Mouse (Mus musculus) heart, postnatal 0 days (tissue): ENCODE data around the gene Cux1.
A peak's percentile ranks its signal among the peaks of the same experiment; 100 is the strongest.

ENCODE experiments used
- CTCF ChIP-seq: IDR thresholded peaks from 2 replicates; pipeline ENCODE4 v1.5.1; 2016; ENCODE audit warnings: antibody characterized with exemption, control low read depth, low read depth
- EP300 ChIP-seq: IDR thresholded peaks from 2 replicates; pipeline ENCODE4 v1.6.1; 2016; ENCODE audit warnings: antibody characterized with exemption, low read depth

DNA sequence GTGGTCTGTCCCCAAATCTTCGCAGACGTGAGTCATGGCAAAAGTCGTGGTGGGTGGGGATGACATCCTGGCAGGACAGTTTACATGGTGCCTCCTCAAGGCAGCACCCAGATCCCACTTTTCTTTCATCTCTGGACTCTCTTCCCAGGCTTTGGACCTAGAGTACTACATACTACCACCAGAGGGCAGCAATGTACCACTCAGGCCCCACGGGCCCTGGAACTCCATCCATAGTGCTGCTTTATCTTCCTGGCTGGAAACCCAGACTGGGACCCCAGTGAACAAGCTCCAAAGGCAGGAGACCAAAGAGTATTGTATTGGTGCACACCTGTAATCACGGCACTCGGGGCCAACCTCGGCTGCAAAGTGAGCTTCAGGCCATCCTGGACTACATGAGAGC lies 365.5 kb downstream of the Cux1 start:
- peak; percentile 89 for TF ChIP-seq CTCF
- no peak for TF ChIP-seq EP300
